Mouse (Mus musculus) skeletal muscle tissue, adult 2 months (tissue): ENCODE measurements around the gene Pigr.

Experiments
- DNase-seq: peaks from one replicate; pipeline ENCODE4 v3.0.0-alpha.2; 2012; ENCODE audit warnings: low read depth, low spot score

The Pigr gene

GRCm38 (mm10) chr1:130826448-130826847, at the start of gene Pigr:
TSS of gene Pigr (plus strand) at chr1:130826684.
- DNase-seq, result no peak

GRCm38 (mm10) chr1:130779867-130780266, 46.6 kb upstream of the Pigr start:
- DNase-seq, result no peak

- no peak for DNase-seq
Observed at GRCm38 (mm10) chr1:130784054-130784453, 42.4 kb upstream of the Pigr start.

GRCm38 (mm10) chr1:130787001-130787400, 39.5 kb upstream of the Pigr start:
- DNase-seq, result no peak

GRCm38 (mm10) chr1:130789512-130790451, 36.7 kb upstream of the Pigr start:
- no peak for DNase-seq

- DNase-seq, result no peak
Observed at GRCm38 (mm10) chr1:130795331-130795730, 31.2 kb upstream of the Pigr start.

- no peak for DNase-seq
Observed at GRCm38 (mm10) chr1:130796967-130797684, 29.4 kb upstream of the Pigr start.

GRCm38 (mm10) chr1:130798037-130798436, 28.4 kb upstream of the Pigr start:
- no peak for DNase-seq

- no peak for DNase-seq
Observed at GRCm38 (mm10) chr1:130798551-130798950, 27.9 kb upstream of the Pigr start.

GRCm38 (mm10) chr1:130799399-130799798, 27.1 kb upstream of the Pigr start:
- DNase-seq, result no peak

GRCm38 (mm10) chr1:130800602-130801001, 25.9 kb upstream of the Pigr start, which contains the start of gene Fcamr:
TSS of gene Fcamr (plus strand) at chr1:130800902.
- DNase-seq, result no peak

GRCm38 (mm10) chr1:130801511-130801910, 25.0 kb upstream of the Pigr start:
- no peak for DNase-seq

GRCm38 (mm10) chr1:130802976-130803375, 23.5 kb upstream of the Pigr start:
- peak; percentile 12 for DNase-seq

GRCm38 (mm10) chr1:130804279-130804678, 22.2 kb upstream of the Pigr start:
- DNase-seq, result peak; percentile 33

GRCm38 (mm10) chr1:130810906-130811305, 15.6 kb upstream of the Pigr start:
- DNase-seq, result no peak

GRCm38 (mm10) chr1:130811316-130811715, 15.2 kb upstream of the Pigr start:
- DNase-seq, result no peak

- no peak for DNase-seq
Observed at GRCm38 (mm10) chr1:130819737-130820136, 6.7 kb upstream of the Pigr start.

GRCm38 (mm10) chr1:130820316-130821148, 6.0 kb upstream of the Pigr start:
- peak; percentile 20 for DNase-seq

GRCm38 (mm10) chr1:130821149-130821471, 5.4 kb upstream of the Pigr start:
- no peak for DNase-seq

GRCm38 (mm10) chr1:130821911-130822625, 4.4 kb upstream of the Pigr start:
- no peak for DNase-seq

- no peak for DNase-seq
Observed at GRCm38 (mm10) chr1:130828656-130829055, 2.2 kb downstream of the Pigr start.
